Mouse (Mus musculus): ENCODE results near the gene Dpy19l3.
A peak's percentile ranks its signal among the peaks of the same experiment; 100 is the strongest.

The Dpy19l3 gene

DNA sequence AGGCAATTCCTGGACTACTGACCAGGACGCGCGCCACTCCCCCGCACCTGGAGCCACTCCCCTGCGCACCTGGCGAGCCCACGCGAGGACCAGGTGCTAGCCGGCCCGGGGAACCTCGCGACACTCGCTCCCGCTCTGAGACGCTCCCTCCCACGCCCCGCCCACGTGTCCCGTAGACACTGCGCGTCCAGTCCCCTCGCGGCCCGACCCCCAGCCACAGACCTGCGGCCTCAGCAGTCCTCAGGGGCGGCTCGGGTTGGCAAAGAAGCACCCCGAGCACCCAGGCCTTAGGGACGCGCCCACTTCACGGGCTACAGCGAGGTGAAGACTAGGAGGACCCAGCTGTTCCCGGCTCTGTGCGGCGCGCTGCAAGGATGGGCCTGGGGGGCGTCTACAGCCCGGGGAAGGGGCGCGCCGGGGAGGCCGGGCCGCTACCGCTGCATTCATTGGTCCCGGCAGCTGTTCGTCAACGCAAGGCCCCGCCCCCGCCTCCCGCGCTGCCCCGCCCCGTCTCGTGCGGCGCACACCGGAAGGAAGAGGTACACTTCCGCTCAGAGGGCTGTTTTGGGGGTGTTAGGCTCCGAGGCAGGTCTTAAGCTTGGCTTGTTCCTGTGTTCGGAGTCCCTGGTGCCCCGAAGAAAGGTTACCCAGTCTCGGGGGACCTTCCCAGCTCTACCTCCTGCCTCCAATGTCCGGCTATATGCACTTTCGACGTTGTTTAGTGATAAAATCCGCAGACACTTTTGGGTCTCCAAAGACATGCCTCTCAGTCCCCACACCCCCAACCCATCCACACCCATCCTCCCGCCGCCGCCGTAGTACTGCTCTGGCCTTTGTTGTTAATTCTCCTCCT, at the start of gene Dpy19l3:
Gene Dpy19l3 (minus strand): TSS at position 422 of the 853 bp plus-strand sequence.
- DNase-seq (ENCODE audit: low spot score) = peak; percentile 92

DNA sequence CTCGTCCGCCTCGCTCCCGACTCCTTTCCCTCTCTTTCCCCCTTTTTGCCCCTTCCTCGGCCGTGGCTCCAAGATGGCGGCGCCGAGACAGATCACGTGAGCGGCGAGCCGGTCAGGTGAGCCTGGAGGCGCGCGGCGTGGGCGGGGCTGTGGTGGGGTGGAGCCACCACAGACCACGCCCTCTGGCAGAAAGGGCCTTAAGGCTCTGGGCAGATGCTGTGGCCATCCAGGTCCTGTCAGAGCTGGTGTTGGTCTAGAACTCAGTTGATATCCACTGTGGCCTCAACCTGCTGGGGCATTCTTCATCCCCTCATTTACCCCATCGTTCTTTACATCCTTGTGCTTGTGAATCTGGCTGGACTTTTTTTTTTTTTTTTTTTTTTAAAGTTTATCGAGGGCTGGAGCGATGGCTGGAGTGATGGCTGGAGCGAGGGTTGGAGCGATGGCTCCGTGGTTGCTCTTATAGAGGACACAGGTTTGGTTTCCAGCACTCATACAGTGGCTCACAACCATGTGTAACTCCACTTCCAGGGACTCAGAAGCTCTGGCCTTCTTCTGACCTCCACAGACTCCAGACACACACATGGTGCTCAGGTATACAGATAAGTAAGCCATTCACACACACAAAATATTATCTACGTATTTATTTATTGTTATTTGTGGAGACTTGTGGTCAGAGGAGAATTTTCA, 48.8 kb upstream of the Dpy19l3 start, which contains the start of gene Zfp507:
Gene Zfp507 (minus strand): TSS at position 98 of the 690 bp plus-strand sequence.
- DNase-seq (ENCODE audit: low spot score) = peak; percentile 86

DNA sequence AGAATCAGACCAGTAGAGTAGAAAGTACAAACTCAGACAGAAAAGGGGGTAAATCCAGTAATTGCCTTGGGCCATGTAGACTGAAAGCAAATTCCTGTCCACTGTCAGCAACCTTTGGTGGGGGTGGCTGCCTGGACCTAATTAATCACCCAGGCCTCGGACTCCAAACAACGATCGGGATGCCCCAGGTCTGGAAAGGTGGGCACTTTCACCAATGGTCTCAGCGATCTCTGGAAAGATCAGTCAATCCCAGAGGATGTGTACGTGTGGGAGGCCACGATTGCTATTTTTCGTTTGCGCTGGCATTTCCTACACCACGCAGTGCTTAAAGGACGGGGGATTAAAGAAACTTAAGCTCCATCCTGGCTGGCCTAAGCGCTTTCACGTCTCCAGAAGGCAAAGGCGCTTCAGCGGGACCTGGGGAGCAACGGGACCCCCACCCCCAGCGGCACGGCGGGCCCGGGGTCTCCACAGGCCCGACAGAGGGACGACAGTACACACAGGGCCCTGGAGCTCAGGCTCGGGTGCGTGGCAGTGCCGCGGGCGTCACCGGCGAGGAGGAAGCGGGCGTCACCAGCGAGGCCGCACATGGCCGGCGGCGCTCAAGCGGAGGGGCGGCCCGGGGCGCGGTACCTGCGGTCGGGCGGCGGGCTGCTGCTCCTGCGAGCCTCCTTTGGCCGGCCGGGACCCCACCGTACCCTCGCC, 48.1 kb upstream of the Dpy19l3 start:
- no peak for DNase-seq (ENCODE audit: low spot score)

DNA sequence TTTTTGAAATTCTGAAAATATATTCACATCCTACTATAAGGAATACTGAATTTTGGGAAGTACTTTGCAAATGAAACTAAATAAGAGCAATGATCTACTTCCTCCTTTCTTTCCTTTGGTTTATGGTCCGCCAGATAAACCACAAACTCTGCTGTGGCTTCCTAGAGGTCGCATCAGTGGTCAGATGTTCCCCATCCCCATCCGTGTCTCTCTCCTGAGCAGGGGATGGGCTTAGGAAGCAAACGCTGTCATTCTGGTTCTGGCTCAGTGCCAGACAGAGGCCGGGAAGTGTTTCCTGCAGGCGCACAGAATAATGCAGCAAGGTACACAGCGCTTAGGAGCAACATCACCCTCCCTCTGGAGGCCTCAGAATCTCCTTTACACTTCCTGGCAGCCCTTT, 41.9 kb upstream of the Dpy19l3 start:
- peak; percentile 7 for DNase-seq (ENCODE audit: low spot score)

DNA sequence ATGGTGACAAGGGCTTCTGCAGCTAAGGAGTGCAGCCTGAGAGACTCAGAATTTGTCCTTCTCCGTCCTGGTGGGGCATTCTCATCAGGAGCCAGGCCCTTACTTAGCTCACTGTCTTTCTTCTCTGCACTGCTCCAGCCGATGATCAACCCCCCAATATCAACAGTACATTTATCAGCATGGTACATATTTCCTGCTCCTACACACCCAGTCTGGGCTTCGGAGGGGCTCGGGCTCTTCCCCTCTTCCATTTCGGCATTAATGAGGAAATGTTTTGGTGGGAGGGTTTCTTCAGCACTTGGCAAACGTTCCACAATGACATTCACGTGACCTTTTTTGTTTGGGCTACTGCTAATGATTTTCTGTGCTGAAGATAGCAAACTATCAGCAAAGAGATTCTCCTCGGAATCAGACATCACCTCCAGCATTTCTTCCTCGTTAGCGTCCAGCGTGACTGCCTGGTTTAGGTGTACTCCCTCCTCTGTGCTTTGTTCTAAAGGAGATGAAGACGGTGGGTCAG, 40.0 kb upstream of the Dpy19l3 start:
- DNase-seq (ENCODE audit: low spot score) = no peak

DNA sequence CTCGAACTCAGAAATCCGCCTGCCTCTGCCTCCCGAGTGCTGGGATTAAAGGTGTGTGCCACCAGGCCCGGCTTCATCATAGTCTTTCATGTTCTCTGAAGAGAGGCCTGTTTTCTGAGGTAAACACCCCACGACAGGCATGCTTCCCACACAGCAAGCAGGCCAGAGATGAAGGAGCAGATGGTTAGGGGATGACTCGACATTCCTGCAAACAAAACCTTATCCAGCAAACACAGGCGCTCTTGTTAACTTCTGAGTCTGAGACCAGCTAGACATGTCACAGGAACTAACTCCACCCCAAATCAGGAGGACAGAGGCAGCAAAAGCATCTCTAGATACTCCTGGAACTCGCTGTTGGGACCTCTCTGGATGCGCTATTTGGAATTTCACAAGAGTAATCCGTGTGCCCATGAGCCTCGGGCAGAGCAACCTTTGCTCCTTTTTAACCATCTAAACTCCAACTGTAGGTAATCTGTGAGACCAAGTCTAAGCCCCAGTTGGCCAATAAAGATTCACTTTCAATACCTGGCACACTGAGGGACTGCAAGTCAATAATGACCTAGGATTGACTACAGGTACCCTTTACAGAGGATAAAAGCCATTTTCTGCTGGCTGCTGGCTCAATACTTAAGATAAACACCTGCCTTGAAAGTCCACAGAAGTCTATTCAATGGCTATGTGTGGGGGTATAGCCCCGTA, 38.0 kb upstream of the Dpy19l3 start:
- DNase-seq (ENCODE audit: low spot score) = no peak

DNA sequence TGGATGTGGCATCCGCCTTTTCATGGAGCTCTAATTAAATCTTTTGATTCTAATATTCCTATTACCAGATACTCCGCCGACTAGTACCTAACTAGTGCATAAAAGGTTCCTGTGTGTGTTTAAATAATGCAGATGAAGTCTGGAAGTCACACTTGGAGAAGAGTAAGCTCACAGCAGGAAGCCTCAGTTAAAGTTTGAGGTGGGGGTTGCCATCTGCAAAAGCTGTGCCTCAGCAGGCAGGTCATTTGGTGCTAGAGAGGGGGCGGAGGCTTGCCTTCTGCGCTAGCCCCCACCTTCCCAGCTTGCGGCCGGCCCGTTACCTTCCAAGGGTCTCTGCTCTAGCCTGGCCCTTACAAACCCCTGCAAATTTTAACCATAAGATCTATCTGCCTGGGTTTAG, 36.7 kb upstream of the Dpy19l3 start:
- DNase-seq (ENCODE audit: low spot score) = no peak

DNA sequence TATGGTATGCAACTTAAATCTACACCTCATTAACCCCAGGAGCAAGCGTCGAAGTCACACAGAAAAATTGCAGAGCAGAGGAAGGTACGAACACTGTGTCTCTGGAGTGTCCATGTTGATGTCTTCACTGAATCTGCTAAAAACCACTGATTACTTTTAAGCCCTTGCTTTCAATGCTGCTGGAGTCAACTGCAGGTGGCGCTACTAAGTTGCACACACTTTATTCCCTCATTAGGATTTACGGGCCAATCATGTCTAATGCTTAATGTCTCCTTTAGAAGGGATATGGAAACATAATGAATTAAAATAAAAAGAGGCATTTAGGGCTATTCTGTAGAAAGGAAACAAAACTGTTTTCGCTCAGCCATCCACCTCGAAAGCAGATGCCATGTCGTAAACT, 35.9 kb upstream of the Dpy19l3 start:
- DNase-seq (ENCODE audit: low spot score) = no peak

DNA sequence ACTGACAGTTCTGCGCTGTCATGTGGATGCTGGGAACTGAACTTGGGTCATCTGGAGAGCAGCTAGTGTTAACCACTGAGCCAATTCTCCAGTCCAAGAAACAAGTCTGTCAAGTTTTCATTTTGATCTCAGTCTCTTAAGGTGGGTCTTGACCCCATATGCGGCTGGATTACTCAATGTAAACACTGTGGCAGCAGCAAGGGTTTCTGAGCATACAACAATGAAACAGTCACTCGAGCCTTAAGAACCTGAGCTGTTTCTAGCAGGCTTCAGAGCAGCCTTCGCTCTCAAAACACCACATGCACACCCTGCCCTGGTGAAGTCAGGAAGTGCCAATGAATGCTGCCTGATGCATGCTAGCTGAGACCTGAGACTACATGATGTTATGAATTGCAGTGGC, 31.3 kb upstream of the Dpy19l3 start:
- no peak for DNase-seq (ENCODE audit: low spot score)

DNA sequence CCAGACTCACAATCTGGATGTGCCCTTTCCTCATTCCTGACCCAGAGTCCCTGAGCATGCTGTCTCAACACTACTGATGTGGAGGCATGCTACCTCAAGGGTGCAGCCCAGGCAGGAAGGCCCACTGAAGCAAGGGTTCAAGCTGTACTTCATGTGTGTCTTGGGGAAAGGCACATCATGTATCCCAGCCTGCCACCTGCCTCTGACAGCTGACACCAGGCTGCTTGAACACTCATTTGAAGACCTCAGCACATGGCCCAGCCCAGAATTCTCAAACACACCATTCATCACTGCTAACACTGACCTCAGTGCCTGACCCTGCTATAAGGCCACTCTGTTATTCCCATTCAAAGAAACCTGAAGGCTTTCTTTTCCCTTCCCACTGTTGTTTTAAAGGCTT, 28.0 kb upstream of the Dpy19l3 start:
- no peak for DNase-seq (ENCODE audit: low spot score)

DNA sequence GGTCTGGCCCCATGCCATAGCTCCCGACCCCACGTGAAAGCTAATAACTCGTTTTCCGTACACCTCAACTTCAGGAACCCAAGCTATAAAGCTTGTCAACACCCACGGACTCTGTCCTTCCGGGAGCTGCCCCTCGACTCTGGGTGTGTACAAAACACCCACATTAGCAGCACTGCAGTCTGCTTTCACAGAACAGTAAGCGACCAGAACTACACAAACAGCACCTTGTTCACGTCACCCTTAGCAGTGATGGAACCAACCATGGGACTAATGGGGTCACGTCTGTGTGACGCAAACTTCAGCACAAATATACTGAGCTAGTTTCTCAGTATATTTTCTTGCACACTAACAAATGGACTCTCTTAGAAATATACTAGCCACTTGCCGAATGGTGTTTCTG, 19.9 kb upstream of the Dpy19l3 start:
- no peak for DNase-seq (ENCODE audit: low spot score)

DNA sequence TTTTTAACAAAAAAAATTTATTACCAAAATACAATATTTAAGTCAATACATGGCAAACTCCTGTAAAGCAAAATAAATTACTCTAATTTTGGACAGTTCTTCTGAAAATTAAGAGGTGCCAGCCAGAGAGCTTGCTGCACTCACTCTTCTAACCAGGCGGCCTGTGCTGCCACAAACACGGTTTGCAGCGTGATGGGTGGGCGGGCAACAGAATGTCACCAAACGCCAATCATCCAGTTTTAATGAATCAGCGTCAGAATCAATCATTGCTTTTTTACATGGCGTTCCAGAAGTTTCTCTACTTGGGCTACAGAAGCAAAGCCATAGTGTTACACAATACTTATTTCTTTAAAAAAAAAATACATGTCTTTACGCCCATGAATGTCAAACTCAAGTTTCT, 18.1 kb upstream of the Dpy19l3 start:
- DNase-seq (ENCODE audit: low spot score) = no peak

DNA sequence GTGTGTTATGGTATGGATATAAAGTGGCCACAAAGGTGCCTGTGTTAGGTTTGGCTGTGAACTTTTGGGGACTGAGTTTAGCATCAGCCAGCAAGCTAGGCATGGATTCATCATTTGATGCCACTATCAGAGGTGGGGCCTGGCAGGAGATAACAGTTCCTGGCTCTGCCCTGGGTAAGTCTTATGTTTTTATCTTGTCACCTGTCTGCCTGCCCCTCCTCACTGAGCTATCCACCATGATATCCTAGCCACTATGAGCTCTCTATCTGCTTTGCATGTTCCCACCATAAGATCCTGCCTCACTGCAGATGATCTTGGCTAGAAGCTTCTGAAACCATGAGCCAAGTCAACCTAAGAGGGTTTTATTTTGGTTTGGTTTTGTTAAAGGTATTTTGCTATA, 16.9 kb upstream of the Dpy19l3 start:
- no peak for DNase-seq (ENCODE audit: low spot score)

DNA sequence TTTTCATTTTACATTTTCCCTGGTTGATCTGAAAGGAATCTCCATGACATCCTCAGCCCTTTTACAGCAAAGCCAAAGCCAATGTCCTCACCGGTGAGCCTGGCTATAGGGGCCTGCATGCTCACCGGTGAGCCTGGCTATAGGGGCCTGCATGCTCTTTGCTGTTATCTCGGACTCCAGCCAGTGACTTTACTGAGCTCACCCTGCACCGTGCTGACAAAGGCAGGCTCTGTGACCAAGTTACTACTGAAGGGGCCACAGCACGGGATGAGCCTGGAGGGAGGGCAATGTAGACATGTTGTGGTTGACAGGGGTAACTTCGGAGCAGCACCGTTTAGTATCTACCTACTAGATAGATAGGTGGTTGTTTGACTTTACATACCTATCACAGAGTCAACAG, 15.9 kb upstream of the Dpy19l3 start:
- DNase-seq (ENCODE audit: low spot score) = no peak

DNA sequence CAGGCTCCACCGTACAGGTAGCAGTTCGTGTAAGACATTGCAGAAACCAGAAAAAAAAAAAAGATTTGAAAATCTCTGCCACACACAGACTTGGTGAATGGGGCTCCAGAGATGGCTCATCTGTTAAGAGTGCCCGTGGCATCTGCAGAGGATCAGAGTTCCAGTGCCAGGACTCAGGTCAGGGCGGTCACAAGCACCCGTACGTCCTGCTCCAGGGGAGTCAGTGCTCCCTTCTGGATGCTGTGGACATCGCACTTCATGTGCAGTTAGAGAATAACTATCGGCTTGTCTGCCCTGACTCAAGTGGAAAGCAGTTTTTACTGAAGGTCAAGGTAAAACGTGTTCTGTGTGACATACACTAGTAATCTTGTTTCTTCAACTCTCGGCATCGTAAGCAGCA, 10.2 kb upstream of the Dpy19l3 start:
- no peak for DNase-seq (ENCODE audit: low spot score)

DNA sequence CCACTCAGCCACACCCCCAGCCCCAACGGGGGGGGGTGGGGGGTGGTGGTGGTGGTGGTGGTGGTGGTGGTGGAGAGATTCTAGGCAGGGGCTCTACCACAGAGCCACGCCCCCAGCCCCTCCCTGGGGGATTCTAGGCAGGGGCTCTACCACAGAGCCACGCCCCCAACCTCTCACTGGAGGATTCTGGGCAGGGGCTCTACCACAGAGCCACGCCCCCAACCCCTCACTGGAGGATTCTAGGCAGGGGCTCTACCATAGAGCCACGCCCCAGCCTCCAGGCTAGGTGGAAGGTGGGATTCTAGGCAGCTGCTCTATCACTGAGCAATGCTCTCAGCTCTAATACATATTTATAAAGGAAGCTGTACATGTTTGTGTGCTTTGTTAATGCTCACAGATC, 7.5 kb upstream of the Dpy19l3 start:
- no peak for DNase-seq (ENCODE audit: low spot score)

DNA sequence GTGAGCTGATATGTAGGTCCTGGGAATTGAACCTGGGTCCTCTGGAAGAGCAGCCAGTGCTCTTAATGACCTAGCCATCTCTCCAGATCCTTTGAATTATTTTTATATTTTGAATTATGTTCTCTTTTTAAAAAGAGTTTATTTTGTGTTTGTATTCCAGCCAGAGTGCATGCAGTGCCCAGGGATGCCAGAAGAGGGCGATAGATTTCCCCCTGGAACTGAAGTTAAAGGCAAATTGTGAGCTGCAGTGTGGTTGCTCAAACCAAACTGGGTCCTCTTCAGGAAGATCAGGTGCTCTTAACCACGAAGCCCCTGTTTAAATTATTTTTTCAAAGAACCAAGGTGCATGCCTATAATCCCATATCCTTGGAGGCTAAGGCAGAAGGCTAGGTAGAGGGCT, 5.3 kb upstream of the Dpy19l3 start:
- DNase-seq (ENCODE audit: low spot score) = peak; percentile 5

DNA sequence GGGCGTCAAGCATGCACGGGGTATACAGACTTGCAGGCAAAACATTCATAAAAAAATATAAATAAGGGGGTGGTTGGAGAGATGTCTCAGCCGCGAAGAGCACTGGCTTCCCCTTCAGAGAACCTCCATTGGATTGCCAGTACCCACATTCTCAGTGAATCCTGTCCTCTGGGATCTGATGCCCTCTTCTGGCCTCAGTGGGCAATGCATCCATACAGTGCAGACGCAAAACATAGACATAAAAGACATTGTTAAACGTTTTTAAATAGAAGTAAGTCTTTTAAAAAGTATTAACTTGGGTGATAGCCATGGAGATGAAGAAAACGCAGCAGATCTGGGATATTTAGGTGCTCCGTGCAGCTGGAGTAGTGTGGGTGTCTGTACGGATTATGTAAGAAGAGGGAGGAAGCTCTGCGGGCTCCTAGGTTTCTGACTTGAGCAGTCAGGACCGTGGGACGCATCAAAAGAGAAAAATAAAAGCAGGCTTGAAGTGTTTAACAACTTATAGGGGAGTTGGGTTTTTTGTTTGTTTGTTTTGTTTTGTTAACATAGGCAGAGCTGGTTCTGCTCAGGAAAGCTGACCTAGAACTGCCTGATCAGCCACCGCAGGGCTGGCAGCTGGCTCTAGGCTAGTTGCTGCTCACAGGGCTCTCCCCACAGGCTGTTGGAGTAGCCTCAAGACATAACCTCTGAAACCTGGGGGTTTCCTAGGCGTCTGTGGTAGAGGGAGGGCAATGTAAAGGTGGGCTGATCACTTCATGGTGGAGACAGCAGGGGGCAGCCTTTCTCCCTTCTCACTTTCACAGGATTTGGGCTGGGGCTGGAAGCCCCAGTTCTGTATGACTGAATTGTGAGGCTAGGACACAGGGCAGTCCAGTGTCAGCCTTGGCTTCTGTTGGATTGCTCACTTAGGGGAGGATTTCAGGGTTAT, 2.5 kb upstream of the Dpy19l3 start:
- peak; percentile 46 for DNase-seq (ENCODE audit: low spot score)

DNA sequence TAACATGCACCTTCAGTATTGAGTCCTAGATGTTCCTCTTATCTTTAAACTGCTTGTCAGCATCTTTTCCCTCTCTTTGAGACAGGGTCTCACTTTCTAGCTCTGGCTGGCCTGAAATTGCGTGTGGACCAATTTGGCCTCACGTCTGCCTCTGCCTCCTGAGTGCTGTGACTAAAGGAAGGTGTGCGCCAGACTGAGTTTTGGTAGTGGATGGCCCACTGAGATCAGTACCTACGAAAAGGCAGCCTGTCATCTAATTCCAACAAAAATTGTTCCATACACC, 573 bp upstream of the Dpy19l3 start:
- DNase-seq (ENCODE audit: low spot score) = no peak

DNA sequence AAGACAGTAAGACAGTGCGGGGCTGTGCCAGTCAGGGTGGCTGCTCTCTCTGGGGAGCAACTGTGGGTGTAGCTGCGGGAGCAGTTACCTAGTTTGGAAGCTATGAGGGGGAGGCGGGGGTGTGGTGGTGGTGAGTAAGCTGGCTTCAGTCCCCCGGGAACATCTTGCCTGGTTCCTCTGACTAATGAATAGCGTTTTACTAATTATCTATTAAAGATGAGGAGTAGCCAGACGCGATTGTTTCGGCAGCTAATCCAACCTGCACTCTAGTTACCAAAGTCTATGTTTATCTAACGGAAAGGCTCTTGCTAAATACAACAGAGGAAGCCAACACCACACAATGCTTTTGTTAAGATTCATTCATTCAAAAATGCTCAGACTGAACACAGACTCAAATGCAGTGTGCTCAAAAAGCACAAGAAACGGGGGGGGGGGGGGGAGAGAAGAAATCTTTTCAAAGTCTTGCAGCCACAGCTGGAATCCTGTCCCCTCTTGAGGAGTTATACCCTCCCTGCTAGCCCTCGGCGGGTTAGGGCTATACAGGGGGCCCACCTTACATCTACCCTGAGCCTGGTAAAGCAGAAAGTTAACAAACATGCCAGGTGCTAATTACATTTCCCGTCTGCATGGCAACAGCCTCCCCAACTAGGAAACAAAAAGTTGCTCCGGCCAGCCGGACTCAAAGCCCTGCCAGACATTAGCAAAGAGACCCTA, 778 bp downstream of the Dpy19l3 start:
- peak; percentile 5 for DNase-seq (ENCODE audit: low spot score)

DNA sequence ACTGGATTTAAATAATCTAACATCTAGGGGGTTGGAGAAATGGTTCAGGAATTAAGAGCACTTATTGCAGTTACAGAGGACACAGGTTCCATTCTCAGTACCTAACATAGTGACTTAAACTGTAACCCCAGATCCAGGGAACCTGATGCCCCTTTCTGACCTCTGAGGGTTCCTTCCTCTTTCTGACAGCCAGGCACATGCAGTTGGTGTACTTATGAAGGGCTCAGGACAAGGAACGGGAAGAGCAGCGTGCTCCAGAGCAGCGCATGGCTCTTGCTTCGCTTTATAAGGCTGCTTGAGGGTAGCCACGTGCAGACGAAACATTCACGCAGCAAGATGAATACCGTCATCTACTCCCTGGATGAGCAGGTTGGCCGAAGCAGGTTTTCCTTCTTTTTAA, 3.4 kb downstream of the Dpy19l3 start:
- DNase-seq (ENCODE audit: low spot score) = no peak
